Mouse (Mus musculus) lung, embryonic 16.5 days (tissue): ENCODE data around the gene Mcm2. TPM values are rescaled to one million over a fixed set of nuclear protein-coding genes. Genes with fewer than 3 reads are reported as not detected.

ENCODE experiments used
- ATAC-seq: fragments of 200-750 bp; cut with Nextera tagmentation; 2 replicates; pipeline ENCODE4 v1.8.0; 2017; ENCODE audit warnings: low read depth, mild to moderate bottlenecking, moderate library complexity
- H3K27ac ChIP-seq: fragments of 300-500 bp; sonication (generic); 2 replicates; pipeline ENCODE4 v1.5.1; 2014; ENCODE audit warnings: mild to moderate bottlenecking, control low read depth, low read length
- H3K27me3 ChIP-seq: fragments of 300-500 bp; sonication (generic); 2 replicates; pipeline ENCODE4 v1.6.1; 2014; ENCODE audit warnings: low read depth, low read length, mixed read lengths; ENCODE audit not compliant: control insufficient read depth, insufficient read depth
- H3K36me3 ChIP-seq: fragments of 300-500 bp; sonication (generic); 2 replicates; pipeline ENCODE4 v1.6.1; 2014; ENCODE audit warnings: low read length; ENCODE audit not compliant: control insufficient read depth, insufficient read depth
- H3K4me1 ChIP-seq: fragments of 300-500 bp; sonication (generic); replicated peaks from 2 replicates; pipeline ENCODE4 v1.6.1; 2014; ENCODE audit warnings: low read length, mixed read lengths; ENCODE audit not compliant: control insufficient read depth, insufficient read depth
- H3K4me2 ChIP-seq: fragments of 300-500 bp; sonication (generic); 2 replicates; pipeline ENCODE4 v1.6.1; 2014; ENCODE audit warnings: low read depth, low read length, control low read depth
- H3K4me3 ChIP-seq: fragments of 300-500 bp; sonication (generic); 2 replicates; pipeline ENCODE4 v1.5.1; 2014; ENCODE audit warnings: mild to moderate bottlenecking, low read length, control low read depth
- H3K9ac ChIP-seq: fragments of 300-500 bp; sonication (generic); 2 replicates; pipeline ENCODE4 v1.6.1; 2014; ENCODE audit warnings: low read length, control low read depth
- H3K9me3 ChIP-seq: fragments of 300-500 bp; sonication (generic); 2 replicates; pipeline ENCODE4 v1.6.1; 2016; ENCODE audit warnings: low read length; ENCODE audit not compliant: control insufficient read depth
- WGBS: fragments of 180-500 bp; shearing (Covaris S2); extraction: QIAGEN DNeasy Blood & Tissue Kit; methylation state at CpG from one replicate; pipeline ENCODE4 v1.1.7; 2014; 5-methylcytosine and 5-hydroxymethylcytosine counted together
- polyA plus RNA-seq: library from polyadenylated mRNA; unstranded; fragments of >200 nt; fragmentation: Nextera tagmentation; extraction: Ambion mirVana; gene quantifications from 2 replicates; pipeline ENCODE4 v1.2.1, GENCODE M21; 2015

The Mcm2 gene
- polyA plus RNA-seq, 1 experiment from 2014 or later = 125 TPM

- ATAC-seq = peak; percentile 15; the same call in 1 of the 2 replicates
- 2% methylated on average over 5 of the region's 5 CpGs for WGBS
- peaks cover 47% of the 10 kb centered on the region for H3K4me1 ChIP-seq
Observed at GRCm38 (mm10) chr6:88901471-88901870, 2.9 kb upstream of the Mcm2 start.

DNA sequence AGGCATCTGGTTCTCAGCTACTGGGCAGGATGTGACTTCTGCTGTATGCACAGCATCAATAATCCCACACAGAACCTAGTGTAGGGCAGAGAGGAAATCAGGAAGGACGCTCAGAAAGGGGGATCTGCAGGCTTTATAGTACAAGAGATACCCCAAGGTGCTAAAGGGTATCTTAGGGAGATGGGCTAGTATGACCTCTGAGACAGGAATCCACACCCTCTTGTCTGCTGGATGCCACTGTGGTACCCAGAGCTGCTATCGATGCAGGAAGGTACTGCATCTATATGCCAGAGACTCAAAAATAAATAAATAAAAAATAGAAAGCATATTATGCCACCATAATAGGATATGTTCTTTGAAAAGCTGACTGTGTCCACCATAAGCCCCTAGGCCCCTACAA, 1.0 kb upstream of the Mcm2 start:
- H3K4me1 ChIP-seq = peaks cover 44% of the 10 kb centered on the region

More at GRCm38 (mm10) chr6:88901471-88901870, 2.9 kb upstream of the Mcm2 start:
- no peaks in the 10 kb centered on the region; the same call in 1 of the 2 replicates for H3K36me3 ChIP-seq
- peak overlapping the region; percentile 90 for H3K27ac ChIP-seq
- peak overlapping the region; percentile 77 for H3K4me2 ChIP-seq
- H3K9me3 ChIP-seq = no peaks in the 10 kb centered on the region
- peak overlapping the region; percentile 83 for H3K4me3 ChIP-seq
- H3K9ac ChIP-seq = peak overlapping the region; percentile 88
- H3K27me3 ChIP-seq = no peaks in the 10 kb centered on the region

GRCm38 (mm10) chr6:88899086-88899485, 506 bp upstream of the Mcm2 start:
- no peaks in the 10 kb centered on the region for H3K27me3 ChIP-seq
- no peaks in the 10 kb centered on the region for H3K9me3 ChIP-seq
- ATAC-seq = no peak
- H3K9ac ChIP-seq = peak overlapping the region; percentile 61
- peak overlapping the region; percentile 67 for H3K4me2 ChIP-seq
- 57% methylated on average over 4 of the region's 4 CpGs for WGBS
- H3K36me3 ChIP-seq = peaks cover 19% of the 10 kb centered on the region
- no peak overlapping the region for H3K27ac ChIP-seq
- H3K4me1 ChIP-seq = peaks cover 40% of the 10 kb centered on the region
- peak overlapping the region; percentile 60; the same call in 1 of the 2 replicates for H3K4me3 ChIP-seq

More for the DNA sequence above, 1.0 kb upstream of the Mcm2 start:
- WGBS = 84% methylated on average over 2 of the region's 2 CpGs
- Histone ChIP-seq H3K9me3 (no peaks in the 10 kb centered on the region), H3K9ac (no peak overlapping the region), H3K27me3 (no peaks in the 10 kb centered on the region), H3K36me3 (peaks cover 13% of the 10 kb centered on the region), H3K27ac (no peak overlapping the region), H3K4me2 (no peak overlapping the region), H3K4me3 (no peak overlapping the region)
- ATAC-seq = no peak

- Histone ChIP-seq H3K4me2 (peak overlapping the region; percentile 67), H3K36me3 (peaks cover 32% of the 10 kb centered on the region)
- WGBS = 38% methylated on average over 7 of the region's 7 CpGs
Observed at GRCm38 (mm10) chr6:88897246-88897645, 1.3 kb downstream of the Mcm2 start.

DNA sequence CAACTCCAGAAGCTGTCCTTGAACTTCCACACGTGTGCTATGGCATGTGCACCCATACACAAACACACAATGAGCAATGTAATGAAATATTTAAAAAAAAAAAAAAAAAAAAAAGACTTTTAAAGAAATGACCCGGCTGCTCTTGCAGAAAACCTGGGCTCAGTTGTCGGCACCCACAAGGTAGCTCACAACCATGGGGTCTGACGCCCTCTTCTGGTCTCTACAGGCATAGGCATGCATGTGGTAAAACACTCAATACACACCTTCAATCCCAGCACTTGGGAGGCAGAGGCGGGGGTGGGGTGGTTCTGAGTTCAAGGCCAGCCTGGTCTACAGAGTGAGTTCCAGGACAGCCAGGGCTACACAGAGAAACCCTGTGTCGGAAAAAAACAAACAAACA, 2.6 kb downstream of the Mcm2 start:
- 71% methylated on average over 6 of the region's 6 CpGs for WGBS
- ATAC-seq = no peak

More at GRCm38 (mm10) chr6:88897246-88897645, 1.3 kb downstream of the Mcm2 start:
- Histone ChIP-seq H3K4me1 (peaks cover 28% of the 10 kb centered on the region), H3K27me3 (no peaks in the 10 kb centered on the region), H3K4me3 (peak overlapping the region; percentile 60), H3K9ac (peak overlapping the region; percentile 46), H3K27ac (no peak overlapping the region), H3K9me3 (no peaks in the 10 kb centered on the region)
- ATAC-seq = no peak

DNA sequence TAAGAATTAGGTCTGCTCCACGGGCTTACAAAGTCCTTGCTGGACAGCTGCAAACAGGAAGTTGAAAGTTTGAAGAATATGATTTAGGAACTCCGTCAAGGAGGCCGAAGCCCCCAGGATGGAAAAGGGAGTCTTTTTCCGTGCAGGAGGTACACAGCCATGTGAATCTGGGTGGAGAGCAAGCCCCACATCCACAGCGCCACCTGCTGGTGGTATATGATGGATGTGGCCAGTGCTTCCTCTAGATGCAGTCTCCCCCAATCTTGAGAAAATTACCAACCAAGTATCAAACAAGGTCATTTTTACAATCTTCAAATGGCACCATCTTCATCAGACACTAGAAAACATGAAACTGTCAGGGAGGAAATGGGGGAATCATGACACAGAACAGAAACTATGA, 5.0 kb downstream of the Mcm2 start:
- no peak overlapping the region for H3K4me3 ChIP-seq
- no peak overlapping the region for H3K27ac ChIP-seq
- H3K4me2 ChIP-seq = no peak overlapping the region
- H3K4me1 ChIP-seq = peaks cover 16% of the 10 kb centered on the region
- no peak for ATAC-seq
- WGBS = 60% methylated on average over 5 of the region's 5 CpGs
- no peaks in the 10 kb centered on the region for H3K9me3 ChIP-seq
- peaks cover 62% of the 10 kb centered on the region for H3K36me3 ChIP-seq
- no peaks in the 10 kb centered on the region for H3K27me3 ChIP-seq
- no peak overlapping the region for H3K9ac ChIP-seq

More for the DNA sequence above, 2.6 kb downstream of the Mcm2 start:
- Histone ChIP-seq H3K27me3 (no peaks in the 10 kb centered on the region), H3K36me3 (peaks cover 45% of the 10 kb centered on the region), H3K27ac (no peak overlapping the region), H3K9ac (no peak overlapping the region), H3K4me2 (no peak overlapping the region), H3K4me3 (no peak overlapping the region), H3K9me3 (no peaks in the 10 kb centered on the region), H3K4me1 (peaks cover 21% of the 10 kb centered on the region)

DNA sequence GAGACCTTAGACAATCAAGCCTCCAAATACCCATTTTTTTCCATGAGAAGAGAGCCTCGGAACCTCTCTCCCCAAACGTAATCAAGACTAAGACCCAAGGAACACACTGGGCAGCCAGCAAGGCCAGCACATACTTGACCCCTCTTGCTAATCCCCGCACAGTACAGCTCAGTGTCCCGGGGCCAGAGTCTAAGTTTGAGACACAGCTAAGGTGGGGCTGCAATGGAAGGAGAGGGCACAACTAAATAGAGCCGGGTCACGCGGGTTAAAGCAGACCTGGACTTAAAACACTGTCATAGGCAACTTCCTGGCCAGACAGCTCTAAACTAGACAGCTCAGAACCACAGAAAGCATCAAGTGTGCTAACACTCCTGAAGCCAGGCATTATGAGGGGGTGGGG, 7.7 kb downstream of the Mcm2 start:
- no peak overlapping the region for H3K4me2 ChIP-seq
- no peaks in the 10 kb centered on the region for H3K4me1 ChIP-seq
- no peak overlapping the region for H3K9ac ChIP-seq
- H3K36me3 ChIP-seq = peaks cover 79% of the 10 kb centered on the region
- no peak overlapping the region for H3K4me3 ChIP-seq
- 83% methylated on average over 7 of the region's 7 CpGs for WGBS
- H3K9me3 ChIP-seq = no peaks in the 10 kb centered on the region
- no peak for ATAC-seq
- H3K27ac ChIP-seq = no peak overlapping the region
- no peaks in the 10 kb centered on the region for H3K27me3 ChIP-seq

- Histone ChIP-seq H3K9ac (no peak overlapping the region), H3K27me3 (no peaks in the 10 kb centered on the region), H3K4me1 (no peaks in the 10 kb centered on the region), H3K4me3 (no peak overlapping the region), H3K36me3 (peaks cover 78% of the 10 kb centered on the region), H3K4me2 (no peak overlapping the region), H3K9me3 (no peaks in the 10 kb centered on the region), H3K27ac (no peak overlapping the region)
- 78% methylated on average over 13 of the region's 13 CpGs for WGBS
- 0 out of 2 replicates have a peak, but pooled peaks have one; percentile 2 for ATAC-seq
Observed at GRCm38 (mm10) chr6:88889410-88890042, 9.1 kb downstream of the Mcm2 start.

GRCm38 (mm10) chr6:88886417-88886967, 12.1 kb downstream of the Mcm2 start:
- Histone ChIP-seq H3K27ac (no peak overlapping the region), H3K4me3 (no peak overlapping the region), H3K4me2 (no peak overlapping the region), H3K4me1 (no peaks in the 10 kb centered on the region), H3K27me3 (no peaks in the 10 kb centered on the region), H3K9me3 (no peaks in the 10 kb centered on the region), H3K36me3 (peaks cover 66% of the 10 kb centered on the region), H3K9ac (no peak overlapping the region)
- 82% methylated on average over 2 of the region's 2 CpGs for WGBS
- ATAC-seq = no peak
